Mouse (Mus musculus) G1E (cell line): Measurements from ENCODE around the gene Nop10.

Experiments used
- CTCF ChIP-seq: IDR thresholded peaks from 2 replicates; pipeline ENCODE4 v1.5.1; 2012; ENCODE audit warnings: low read depth, low read length, inconsistent platforms, mixed read lengths
- GATA1 ChIP-seq: IDR thresholded peaks from 2 replicates; pipeline ENCODE4 v1.6.1; 2012; ENCODE audit warnings: borderline replicate concordance, low read length, inconsistent platforms, mixed read lengths
- TAL1 ChIP-seq: conservative IDR thresholded peaks from 2 replicates; pipeline ENCODE4 v1.6.1; 2012; ENCODE audit warnings: low read depth, low read length, inconsistent platforms, mixed read lengths

DNA sequence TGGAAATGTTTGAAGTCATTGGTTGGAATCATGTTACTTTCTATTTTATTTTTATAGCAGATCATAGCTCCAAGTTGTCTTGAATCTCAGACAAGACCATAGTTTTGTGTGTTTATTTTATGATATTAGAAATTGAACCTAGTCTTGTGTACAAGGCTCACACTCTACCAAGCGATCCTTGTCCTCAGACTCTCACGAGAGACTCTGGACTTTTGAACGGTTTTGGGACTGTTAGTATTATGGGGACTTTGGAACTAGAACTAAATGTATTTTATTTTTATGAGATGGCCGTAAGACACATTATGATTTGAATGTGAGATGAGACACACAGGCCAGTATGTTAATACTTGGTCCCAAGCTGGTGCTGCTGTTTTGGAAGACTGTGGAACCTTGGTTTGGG lies 36.5 kb downstream of the Nop10 start:
- TF ChIP-seq CTCF (no peak), GATA1 (no peak), TAL1 (no peak)
